Mouse (Mus musculus) forelimb bud, embryonic 11.5 days (tissue): ENCODE data around the gene Hecw2.
A peak's percentile ranks its signal among the peaks of the same experiment; 100 is the strongest.

Experiments
- DNase-seq: peaks from one replicate; pipeline ENCODE4 v3.0.0-alpha.2; 2012; ENCODE audit warnings: low read depth, low spot score

The Hecw2 gene

GRCm38 (mm10) chr1:53838182-53838859, 356.6 kb downstream of the Hecw2 start:
- no peak for DNase-seq

- no peak for DNase-seq
Measured at GRCm38 (mm10) chr1:53830286-53830685, 364.7 kb downstream of the Hecw2 start.

- no peak for DNase-seq
Measured at GRCm38 (mm10) chr1:53829089-53829488, 365.9 kb downstream of the Hecw2 start.

- no peak for DNase-seq
Measured at GRCm38 (mm10) chr1:53824446-53825337, 370.3 kb downstream of the Hecw2 start.

- peak; percentile 78 for DNase-seq
Measured at GRCm38 (mm10) chr1:53823687-53824445, 371.1 kb downstream of the Hecw2 start.

GRCm38 (mm10) chr1:53821983-53822382, 373.0 kb downstream of the Hecw2 start:
- no peak for DNase-seq

- DNase-seq = no peak
Measured at GRCm38 (mm10) chr1:53820041-53820632, 374.8 kb downstream of the Hecw2 start.

- DNase-seq = no peak
Measured at GRCm38 (mm10) chr1:53818072-53818862, 376.7 kb downstream of the Hecw2 start.

GRCm38 (mm10) chr1:53816353-53816752, 378.6 kb downstream of the Hecw2 start:
- DNase-seq = no peak

GRCm38 (mm10) chr1:53814077-53814705, 380.8 kb downstream of the Hecw2 start:
- DNase-seq = no peak

GRCm38 (mm10) chr1:53811919-53812318, 383.0 kb downstream of the Hecw2 start:
- no peak for DNase-seq

- no peak for DNase-seq
Measured at GRCm38 (mm10) chr1:53808229-53808628, 386.7 kb downstream of the Hecw2 start.

- no peak for DNase-seq
Measured at GRCm38 (mm10) chr1:53797811-53798210, 397.2 kb downstream of the Hecw2 start.

GRCm38 (mm10) chr1:53797074-53797473, 397.9 kb downstream of the Hecw2 start:
- DNase-seq = no peak

GRCm38 (mm10) chr1:53796271-53796670, 398.7 kb downstream of the Hecw2 start:
- no peak for DNase-seq

- DNase-seq = no peak
Measured at GRCm38 (mm10) chr1:53795591-53795990, 399.4 kb downstream of the Hecw2 start.

- DNase-seq = no peak
Measured at GRCm38 (mm10) chr1:53795081-53795480, 399.9 kb downstream of the Hecw2 start.

GRCm38 (mm10) chr1:53794279-53794678, 400.7 kb downstream of the Hecw2 start:
- DNase-seq = no peak

GRCm38 (mm10) chr1:53791343-53791742, 403.6 kb downstream of the Hecw2 start:
- DNase-seq = no peak

GRCm38 (mm10) chr1:53784721-53785418, 410.1 kb downstream of the Hecw2 start, which contains the start of gene Stk17b:
Stk17b (minus strand) TSS chr1:53785224.
- DNase-seq = peak; percentile 88
